Mouse (Mus musculus) spleen, postnatal 36 days (tissue): ENCODE results near the gene Tob1.

ENCODE experiments used
- DNase-seq, 2 experiments: peaks; one replicate each; pipeline ENCODE4 v3.0.0; 2022; ENCODE audit warnings: low spot score in 2 of 2, mixed read lengths in 1 of 2

Gene Tob1

DNA sequence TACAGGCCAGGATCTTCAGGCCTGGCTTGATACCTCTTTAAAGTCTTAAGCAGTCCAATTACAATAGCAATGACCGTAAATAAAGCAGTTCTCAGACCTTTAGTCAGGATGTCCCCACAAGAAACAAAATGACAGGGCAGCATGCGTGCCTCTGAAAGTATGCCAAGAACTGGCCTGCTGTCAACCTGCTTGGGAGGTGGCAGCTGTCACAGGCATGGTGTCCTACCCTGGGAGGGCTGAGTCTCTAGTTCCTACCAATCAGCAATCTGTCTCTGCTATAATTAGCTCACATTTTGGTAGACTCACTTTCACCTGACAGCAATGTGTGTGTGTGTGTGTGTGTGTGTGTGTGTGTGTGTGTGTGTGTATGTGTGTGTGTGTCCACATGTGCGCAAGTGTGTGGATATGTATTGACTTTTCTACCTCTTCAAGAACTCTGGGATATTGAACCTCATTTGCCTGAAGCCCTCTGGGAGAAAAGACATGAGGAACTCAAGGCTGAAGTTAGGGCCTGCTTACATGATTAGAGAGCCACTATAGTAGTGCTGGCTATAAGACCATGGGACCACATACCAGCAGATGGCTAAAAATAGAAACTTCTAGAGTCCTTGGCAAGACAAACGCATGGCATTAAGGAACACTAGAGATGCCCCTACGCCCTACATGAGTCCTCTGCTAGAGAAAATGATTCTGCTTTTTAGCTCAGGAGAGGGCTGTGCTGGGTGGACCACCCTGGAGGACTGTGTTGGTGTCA, 18.1 kb downstream of the Tob1 start:
- DNase-seq: no peak

DNA sequence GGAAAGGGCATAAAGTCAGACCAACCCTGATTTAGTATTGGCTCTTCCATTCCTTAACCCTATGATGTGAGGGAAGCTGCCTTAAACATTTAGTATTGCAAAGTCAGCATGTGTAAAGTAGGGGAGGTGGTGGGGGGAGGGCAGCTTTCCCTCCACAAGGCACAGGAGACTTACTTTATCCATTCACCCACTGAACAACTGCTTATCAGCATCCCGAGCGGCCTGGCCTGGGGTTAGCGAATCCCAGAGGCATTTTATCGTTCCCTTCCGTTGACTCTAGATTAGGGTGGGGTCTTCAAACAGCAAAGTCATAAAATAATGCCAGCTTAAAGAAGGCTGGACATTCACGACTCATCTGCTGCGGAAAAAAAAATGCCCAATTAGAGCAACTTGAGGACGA, 19.0 kb downstream of the Tob1 start:
- no peak for DNase-seq

DNA sequence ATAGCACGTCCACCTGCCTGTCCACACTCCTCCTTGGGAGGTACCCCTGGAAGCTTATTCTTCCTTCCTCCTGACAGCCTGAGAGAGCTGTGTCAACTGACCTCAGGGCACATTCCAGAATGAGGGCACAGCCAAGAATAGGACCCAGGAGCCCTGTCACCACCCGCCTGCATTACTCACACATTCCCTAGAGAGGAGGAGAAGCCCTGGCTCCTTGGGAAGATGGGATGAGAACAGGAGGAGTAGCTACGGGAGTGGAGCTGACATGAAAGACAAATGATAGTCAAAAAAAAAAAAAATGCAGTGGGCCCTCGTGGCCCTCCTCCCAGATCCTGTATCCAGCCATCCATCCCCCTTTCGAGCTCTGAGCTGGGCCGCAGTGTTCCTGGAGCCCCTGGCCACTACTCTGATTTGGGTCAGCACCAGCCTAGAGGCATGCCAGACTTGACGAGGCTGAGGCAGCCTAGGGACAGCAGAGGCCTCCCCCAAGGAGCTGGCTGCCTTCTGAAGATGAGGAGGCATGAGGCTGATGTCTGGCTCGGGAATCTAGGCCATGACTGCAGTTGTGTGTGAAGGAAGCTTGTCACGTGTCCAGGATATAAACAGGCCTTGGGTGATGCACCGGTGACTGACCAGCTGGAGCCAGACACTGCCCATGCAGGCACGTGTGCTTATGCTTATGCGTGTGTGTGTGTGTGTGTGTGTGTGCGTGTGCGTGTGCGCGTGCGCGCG, 20.7 kb downstream of the Tob1 start:
- DNase-seq: no peak

DNA sequence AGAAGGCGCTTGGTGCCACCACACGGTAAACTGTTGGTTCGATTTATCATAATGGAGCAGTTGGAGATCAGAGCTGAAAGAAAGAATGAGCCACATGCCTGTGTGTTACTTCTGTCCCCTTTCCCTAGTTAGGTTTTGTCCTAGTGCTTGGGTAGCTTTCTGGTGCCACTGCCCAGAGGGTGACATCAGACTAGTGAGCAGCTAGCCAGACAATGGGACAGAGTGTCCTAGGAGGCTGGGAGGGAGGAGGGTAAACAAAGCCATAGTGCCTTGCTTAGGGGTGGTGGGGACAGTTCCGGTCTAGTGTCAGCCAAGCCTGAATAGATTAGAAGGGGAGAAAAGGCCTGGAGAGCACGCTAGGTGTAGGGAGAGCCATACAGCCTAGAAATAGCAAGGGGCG, 22.2 kb downstream of the Tob1 start:
- no peak for DNase-seq

DNA sequence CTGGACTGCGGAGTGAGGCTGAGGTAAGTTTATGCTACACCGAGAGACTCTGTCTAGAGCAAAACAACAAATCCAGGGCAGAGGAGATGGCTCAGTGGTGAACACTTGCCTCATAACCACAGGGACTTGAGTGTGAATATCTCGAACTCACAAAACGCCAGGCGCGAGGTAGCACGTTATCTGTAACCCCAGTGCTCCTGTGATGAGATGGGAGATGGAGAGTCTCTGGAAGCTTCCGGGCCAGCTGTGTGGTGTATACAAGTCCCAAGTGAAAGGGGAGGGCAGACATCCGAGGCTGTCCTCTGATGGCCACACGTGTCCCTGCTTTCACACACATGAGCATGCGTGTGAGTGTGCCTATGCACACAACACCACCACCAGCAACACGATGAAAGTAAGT, 23.1 kb downstream of the Tob1 start:
- no peak for DNase-seq

DNA sequence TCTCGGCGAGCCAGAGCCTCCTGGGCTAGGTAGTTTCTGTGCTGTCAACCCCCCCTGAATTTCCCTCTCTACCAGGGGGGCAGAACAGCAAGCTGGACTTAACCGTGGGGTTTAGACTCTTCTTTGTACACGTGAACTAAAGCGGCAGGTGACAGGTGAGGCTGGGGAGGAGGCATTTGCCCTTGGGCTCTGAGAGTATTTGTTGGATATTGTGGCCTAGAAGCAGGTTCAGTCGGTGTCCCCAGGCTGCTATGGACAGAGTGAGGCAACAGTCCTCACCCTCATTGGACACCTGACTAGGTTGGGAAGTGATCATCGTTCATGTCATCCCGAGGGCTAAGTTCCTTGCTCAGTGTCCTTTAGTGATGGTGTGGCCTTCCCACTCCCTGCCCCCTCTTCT, 23.6 kb downstream of the Tob1 start:
- DNase-seq: no peak

DNA sequence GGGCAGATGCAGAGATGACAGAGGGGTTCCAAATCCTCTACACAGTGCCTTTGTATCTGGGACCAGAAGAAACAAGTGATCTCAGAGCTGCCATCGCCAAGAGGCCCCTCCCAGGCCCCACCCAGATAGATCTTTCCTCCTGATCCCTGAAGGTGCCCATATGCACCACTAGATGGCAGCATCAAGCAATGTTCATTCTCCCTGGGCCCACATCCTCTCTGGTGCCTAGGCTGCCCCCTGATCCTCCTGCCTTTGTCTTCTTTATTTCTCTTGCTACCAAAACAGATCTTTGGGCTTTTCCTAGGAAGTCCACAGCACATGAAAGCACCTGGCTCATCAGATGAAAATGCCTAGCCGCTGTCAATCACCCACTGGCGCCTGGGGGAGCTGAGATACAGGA, 24.8 kb downstream of the Tob1 start:
- peak; percentile 38 to 47 for DNase-seq

DNA sequence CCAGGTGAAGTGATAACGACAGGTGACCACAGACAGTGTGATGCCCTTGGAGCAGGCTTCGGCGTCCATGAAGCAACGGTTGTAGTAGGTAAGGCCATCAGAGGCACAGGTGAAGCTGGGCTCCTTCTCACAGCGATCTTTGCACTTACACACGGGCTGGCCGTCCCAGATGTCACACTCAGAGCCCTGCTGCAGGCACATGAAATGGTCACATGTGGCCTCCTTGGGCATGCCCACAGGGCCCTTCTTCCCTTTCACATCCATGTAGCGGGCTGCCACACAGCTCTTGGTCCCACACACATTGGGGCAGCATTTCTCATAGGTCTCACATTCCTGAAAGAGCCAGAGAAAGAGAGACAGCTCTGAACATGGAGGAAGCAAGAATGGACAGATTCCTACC, 27.5 kb downstream of the Tob1 start:
- no peak for DNase-seq

DNA sequence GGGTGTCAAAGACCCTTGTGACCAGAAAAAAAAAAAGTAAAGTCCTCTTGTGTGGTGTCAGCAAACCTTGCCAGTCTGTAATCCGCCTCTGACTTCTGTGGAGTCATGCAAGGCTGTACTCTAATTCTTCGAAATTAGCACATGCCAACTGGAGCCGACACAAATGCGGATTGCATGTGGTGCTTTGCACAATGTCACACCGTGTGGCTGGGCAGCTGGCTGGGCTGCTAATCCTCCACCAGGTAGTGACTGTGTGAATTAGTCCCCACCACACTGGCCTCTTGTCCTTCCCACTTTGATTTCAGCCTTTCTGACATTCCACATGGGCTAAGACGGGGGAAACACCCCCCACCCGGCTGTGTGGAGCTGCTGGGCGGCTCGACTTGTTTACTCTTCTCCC, 28.5 kb downstream of the Tob1 start:
- no peak for DNase-seq

DNA sequence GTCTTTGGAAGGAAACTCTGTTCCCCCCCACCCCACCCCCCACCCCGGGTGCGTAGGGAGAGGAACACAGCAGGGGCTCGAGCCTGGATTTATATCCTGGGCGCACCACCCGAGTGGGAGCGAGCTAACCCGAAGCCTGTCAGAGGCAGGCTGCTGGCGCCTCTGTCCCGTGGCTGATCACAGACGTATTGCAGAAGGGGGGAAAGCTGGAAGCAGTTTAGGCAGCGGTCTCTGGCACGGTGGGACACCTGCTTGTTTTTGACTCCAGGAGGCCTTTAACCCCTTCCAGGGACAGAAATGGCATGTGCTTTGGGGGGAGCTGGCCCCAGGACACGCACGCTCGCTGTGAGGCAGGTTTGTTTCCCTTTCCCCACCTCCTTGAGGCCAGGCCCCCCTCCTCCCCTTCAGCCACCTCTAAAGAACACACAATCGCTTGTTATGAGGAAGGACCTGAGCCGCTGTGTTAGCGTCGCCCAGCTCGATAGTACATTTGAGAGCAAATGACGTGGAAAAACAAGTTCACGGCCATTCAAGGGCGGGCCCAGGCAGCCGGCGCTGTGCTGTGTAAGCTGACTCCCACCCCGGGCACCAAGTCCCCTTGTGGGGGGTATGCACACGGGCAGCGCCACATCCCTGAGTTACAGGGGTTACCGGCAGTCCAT, 31.6 kb downstream of the Tob1 start:
- DNase-seq: no peak

DNA sequence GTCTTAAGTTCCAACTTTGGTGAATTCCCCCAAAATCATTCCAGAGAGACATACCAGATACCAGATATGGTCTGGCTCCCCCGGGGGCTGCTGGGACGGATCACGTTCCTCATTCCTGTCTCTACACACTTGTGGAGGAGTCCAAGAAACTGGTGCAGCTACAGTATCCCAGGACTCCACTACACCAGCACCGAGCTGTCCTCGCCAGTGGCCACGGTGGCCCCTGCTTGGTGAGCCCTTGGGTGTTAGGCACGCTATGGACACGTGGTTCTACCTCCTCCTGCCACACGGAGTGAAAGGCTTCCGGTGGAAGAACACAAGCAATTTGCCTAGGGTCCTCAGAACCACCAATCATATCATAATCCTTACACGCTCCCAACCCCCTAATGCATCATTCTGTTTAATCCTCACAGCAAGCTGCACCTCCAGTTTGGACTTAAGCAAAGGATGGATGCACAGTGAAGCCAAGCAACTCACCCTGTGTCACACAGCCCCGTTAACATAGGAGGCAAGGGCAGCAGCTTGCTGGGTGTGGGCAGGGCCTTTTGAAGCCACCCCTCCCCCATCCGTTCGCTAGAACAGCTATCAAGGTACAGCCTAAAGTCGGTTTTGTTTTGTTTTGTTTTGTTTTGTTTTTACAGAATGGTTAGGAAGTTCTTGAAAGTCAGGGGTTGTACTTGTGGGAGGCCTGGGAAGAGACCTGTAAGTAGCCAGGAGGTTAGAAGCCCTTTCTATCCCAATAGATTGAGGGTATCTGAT, 32.3 kb downstream of the Tob1 start:
- no peak for DNase-seq

DNA sequence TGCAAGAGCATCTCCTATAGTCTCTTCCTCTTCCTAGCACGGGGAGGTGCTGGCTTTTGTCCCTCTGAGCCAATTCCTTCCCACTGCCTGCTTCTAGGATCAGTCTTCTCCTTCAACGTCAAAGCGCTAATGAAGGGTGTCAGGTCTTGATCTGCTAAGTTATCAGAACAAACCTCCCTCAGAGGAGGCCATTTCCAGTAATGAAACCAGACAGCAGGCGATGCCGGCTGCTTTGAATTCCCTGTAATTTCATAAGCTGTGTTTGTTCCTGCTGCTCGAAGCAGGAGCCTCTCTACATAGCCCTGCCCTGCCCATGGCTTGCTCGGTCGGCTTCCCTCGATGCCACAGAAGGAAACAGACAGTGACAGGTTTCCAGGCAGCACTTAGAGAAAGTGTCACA, 33.1 kb downstream of the Tob1 start:
- DNase-seq: no peak

DNA sequence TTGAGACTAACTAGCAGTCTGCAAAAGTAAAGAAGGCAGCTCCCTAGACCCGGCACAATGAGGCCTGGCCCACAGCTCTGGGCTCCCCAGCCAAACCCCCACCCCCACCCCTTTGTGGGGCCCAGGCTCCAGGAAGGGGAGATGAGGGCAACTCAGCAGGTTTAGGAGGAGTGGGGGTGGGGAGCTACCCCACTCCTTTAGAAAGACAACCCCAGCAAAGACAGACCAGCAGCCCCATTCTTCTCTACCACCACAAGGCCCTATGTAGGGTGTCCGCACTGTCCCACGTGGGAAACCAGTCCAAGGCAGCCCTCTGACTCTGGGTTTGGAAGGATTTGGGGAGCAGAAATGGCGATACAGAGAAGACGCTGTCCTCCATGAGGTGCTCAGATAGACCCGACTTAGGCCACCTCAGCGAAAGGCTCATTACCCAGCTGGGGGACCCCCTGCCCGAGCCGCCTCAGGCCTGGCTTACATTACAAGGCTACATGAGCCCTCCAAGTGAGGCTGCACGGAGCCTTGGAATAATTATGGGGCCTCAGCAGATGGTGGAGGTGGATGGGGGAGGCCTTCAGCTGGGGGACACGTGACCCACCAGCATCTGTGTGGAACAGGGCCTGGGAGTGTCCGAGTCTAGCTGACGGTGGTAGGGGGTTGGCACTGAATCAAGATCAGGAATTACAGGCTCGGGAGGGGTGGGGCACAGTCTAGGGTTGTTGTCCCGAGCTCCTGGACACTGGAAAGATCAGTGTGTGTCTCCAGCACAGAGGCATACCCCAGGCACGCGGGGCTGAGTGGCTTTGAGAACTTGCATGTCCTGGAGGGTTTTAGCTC, 34.9 kb downstream of the Tob1 start, which contains the start of gene Wfikkn2:
Wfikkn2 (minus strand) TSS at position 51 of the 834 bp plus-strand sequence.
- DNase-seq: no peak

DNA sequence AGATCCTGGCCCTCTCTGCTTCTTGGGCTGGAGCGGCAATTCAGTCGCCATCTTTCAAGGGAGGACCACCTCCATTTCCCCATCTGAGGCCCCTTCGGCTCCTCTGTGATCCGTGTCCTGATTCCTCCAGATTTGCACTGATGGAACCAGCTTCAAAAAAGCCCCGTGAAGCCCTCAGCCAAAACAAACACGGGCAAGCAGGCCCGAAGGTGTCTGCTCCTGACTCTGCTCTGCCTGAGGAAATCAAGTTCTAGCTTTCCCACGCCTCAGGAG, 35.5 kb downstream of the Tob1 start:
- DNase-seq: no peak

DNA sequence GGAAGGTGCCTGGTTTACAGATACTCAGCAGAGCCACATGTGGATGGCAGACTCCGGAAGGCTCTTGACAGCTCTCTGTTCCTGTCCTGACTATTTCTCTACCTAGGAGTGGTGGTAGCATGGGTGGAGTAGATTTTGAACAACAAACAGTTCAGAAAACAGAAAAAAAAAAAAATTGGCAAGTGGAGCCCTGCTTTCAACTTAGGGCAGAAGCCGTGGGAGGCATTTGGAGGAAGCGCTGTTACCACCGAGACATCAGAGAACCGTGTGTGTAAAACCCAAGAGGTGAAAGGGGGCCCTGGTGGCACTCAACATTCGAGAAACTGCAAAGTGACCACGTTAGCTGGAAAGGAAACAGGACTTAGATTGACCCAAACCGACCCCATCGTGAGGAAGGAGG, 41.9 kb downstream of the Tob1 start:
- DNase-seq: no peak

DNA sequence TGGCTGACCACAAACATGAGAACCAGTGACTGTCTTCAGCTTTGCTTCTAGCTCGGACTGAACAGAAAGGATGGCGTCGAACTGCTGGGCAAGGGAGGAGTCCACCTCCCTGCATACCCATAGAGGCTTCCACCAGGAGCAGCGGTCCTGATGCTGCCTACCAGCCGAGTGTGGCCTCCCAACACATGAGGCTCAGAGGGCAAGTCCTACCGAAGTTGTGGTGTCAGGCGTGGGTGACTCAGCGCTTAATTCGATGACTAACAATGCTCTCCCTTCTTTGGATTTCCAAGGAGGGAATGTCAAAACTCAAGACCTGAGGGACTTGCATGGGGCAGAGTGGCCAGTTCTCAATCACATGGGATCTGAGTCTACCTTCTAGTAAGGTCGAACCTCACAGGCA, 42.4 kb downstream of the Tob1 start:
- no peak for DNase-seq

DNA sequence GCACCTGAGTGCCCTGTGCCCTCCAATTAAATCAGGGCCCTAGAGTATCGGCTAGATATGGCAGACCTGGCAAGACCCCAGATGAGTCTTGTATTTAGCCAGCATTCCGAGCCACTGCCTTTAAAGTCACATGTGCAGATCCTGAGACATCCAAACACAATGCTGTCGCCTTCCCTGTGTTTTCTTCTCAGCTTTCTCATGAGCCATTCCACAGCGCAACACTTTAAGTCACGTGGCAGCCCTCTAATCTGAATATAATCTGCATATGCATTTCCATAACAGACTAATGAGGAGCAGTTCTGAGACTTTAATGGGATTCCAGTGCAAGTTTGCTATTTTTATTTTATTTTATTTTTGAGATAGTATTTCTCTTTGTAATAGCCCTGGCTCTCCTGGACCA, 44.5 kb downstream of the Tob1 start:
- DNase-seq: no peak

DNA sequence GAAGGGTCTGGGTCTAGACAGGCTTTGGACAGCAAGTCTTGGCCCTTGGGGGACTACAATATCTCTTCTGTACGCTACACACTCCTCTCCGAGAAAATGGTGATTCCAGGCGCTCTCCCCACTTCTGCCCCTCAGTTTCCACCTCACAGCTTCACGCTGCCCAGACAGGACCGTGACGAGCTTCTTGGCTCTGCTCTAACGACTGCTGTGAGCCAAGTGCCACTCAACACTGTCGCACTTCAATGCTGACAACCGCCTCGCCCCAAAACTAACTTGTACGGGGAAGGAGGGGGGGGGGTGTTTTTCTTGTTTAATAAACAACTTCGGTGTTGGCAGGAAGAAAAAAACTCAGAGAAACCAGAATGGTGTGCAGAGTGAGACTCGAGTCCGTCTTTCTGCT, 46.7 kb downstream of the Tob1 start:
- no peak for DNase-seq

DNA sequence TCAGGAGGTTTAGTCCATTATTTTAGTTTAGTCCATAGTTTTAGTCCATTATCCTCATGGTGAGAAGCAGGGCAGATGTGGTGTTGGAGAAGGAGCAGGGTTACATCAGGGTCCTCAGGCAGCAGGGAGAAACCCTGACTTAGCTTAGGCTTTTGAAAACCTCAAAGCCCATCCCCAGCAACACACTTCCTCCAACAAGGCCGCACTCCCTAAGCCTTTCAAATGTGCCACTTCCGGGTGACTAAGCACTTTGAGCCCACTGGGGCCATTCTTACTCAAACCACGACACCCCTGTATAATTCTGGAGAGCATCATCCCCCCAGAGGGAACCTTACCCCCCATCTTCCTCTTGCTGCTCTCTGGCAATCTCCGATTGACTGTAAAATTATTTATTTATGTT, 48.6 kb downstream of the Tob1 start:
- no peak for DNase-seq

DNA sequence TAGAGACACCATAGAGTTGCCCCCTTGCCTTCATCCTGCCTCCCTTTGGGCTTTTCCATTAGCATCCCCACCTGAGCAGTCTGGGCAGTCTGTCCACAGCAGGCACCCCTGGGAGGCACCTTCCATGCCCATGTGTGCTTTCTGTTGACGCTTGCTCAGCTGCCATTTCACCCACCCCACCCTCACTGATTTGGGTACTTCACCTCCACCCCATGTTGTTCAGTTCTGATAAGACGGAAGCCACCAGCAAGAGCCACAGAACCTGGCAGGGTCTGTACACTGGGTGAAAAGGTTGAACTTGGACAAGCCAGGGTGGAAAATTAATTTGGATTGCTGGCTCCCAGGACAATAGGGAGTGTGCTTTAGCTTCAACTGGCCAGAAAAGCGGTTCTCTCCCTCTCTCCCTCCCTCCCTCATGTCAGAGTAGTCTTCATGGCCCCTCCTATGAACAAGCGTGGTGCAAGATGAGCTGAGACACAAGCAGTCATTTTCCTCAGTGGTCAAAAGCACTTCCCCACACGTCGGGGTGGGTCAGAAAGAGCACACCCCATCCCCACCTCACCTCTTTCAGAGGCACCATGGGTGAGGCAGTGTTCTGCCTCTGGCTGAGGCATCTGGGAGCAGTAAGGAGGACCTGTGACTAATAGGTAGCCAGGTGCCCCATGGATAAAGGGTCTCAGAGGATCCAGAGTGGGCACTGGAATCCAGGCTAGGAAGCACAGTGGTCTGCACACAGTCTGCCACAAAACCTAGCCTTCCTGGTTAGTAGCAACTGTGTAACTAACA, 50.5 kb downstream of the Tob1 start:
- DNase-seq: peak in 1 of 2 experiments; percentile 46
